Mouse (Mus musculus) embryo, embryonic 11 days (tissue): ENCODE measurements around the gene Rcan1.
"Not testable (repeated sequence)": the region's sequence is repeated elsewhere in the genome, so short reads cannot be mapped to it uniquely, and the experiment has no call there.

Experiments used
- DNase-seq: peaks from one replicate; pipeline ENCODE4 v3.0.0-alpha.2; 2015

The Rcan1 gene

DNA sequence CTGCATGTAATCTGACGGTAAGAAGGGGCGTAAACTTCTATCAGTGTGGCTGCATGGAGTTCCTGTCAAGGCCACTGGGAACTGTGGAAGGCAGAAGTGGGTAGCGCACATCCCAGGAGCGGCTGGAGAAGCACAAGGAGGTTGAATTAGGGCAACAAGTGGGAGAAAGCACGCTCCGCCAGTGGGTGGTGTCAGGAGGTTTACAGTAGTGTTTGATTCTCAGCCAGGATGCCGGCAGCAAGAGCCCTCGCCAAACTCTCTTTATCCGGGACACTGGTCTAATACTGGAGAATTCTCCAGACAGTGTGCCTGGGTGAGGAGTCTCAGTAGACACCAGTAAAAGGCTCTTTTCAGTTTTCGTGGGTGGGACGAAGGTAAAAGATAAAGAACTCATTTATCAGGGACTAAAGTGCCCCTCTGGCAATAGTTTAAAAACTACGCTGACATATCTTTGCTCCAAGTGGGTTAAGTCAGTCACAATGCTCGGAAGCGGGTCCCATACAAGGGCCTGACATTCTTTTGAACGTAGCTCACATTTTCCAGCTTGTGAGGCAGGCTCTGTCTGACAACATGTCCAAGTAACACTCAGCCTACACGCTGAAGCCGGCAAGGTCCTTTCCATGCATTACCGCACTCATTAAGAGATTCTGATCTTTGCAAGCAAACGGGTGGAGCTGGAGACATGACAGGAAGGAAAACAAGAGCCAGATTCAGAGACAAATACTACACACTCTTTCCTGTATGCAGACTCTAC lies 42.3 kb downstream of the Rcan1 start:
- no peak for DNase-seq

DNA sequence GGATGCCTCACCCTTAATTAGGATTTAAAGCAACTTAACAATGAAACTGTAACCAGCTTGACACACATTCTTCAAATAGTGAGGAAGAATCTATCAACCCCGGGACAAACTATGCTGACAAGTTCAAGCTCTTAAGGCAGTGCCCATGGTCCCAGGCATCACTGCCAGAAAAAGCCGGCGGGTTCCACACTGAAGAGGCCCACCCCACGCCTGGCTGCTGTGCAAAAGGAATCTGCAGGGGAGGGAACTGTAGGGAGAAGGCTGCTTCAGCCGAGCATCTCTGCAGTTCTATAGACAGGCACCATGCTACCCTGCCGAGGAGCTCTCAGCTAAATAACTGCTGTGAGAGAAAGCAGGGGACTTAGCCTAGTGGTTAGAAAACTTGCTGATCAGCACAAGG lies 44.0 kb downstream of the Rcan1 start:
- DNase-seq = no peak

DNA sequence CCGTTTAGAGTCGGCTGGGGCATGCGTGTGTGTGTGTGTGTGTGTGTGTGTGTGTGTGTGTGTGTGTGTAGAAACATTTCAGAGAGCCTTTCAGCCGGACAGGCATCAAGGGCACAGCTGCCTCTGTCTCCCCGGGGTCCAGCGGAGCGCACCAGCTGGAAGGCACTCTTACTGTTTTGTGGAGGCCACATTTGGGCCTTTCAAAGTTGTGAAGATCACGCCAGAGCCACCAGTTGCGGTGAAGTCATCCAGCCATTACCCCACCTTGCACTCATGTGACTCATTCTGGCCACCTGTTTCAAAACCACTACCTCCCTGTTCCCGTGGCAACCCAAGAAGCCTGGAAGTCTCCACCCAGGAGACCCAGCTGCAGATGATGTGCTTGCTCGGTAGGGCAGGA lies 44.8 kb downstream of the Rcan1 start:
- DNase-seq = no peak

GRCm38 (mm10) chr16:92423363-92423762 lies 47.3 kb downstream of the Rcan1 start:
- DNase-seq = no peak

GRCm38 (mm10) chr16:92422435-92423362 lies 48.0 kb downstream of the Rcan1 start:
- DNase-seq = no peak

DNA sequence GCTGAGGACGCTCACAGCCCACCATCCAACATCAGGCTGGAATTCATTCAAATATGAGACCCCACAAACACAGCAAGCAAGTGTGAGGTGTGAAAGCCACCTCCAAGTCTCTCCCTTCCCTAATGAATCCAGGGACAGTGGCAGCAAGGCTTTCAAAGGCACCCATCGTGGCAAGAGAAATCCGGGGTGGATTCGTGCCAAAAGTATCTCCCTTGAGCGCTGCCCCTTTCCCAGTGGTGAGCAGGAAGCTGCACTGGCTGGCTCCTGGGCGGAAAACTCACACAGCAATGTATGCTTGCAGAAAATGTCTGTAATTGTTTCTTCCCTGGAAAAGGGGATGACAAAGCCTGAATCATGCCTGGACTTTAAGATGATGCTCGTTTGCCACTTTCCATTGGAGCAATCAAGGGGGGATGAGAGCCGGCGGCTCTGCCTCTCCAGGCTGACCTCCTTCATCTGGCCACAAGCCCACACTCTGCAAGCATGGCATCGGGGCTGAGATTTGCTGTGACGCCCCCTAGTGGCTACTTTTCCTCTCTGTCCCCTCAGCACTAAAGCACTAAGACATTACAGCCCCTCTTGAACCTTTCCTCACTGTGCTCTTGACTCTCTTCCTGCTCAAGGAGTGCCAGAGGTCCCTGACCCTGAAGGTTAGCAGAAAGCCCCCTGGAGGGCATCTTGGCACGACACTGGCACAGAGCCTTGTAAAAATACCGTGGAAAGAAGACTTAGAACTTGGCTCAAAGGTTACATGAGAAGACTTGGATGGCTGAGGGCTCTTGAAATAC lies 49.3 kb downstream of the Rcan1 start:
- DNase-seq = no peak

DNA sequence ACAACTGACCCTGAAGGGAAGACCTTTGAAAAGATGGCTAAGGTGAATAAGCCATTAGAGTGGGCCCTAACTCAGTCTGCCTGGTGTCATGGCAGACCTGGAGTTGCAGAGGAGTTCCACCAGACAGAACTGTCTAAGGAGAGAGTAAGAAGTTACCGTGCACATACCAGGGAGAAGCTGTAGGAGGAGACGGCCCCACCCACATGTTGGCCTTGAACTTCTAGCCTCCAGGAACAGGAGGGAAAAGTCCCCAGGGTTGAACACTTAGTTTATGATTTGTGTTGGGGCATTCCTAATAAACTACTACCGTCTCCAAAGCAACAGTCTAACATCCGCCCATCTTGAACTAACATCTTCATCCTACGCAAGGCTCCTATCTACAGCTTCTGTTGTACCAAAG lies 50.0 kb downstream of the Rcan1 start:
- DNase-seq = no peak

GRCm38 (mm10) chr16:92419099-92419498 lies 51.6 kb downstream of the Rcan1 start:
- DNase-seq = no peak

DNA sequence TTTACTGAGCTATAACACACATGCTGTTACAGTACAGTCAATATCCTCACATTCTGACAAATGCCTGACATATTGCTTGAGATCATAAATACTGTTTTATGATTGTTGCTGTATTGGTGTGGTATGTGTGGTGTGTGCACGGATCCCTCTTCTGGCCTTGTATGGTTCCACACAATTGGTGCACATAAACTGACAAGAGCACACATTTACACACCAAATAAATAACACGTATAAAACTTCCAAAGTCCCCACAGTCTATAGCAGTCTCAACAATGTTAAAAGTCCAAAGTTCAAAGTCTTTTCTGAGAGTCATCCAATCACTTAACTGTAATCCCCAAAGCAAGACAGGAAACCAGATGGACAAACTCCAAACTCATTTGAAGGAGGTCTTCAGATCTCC lies 53.4 kb downstream of the Rcan1 start:
- DNase-seq = no peak

GRCm38 (mm10) chr16:92415702-92416118 lies 55.0 kb downstream of the Rcan1 start:
- DNase-seq = no peak

GRCm38 (mm10) chr16:92415038-92415437 lies 55.6 kb downstream of the Rcan1 start:
- not testable (repeated sequence) for DNase-seq

- DNase-seq = peak; percentile 28
These were observed 57.8 kb downstream of the Rcan1 start for GRCm38 (mm10) chr16:92412888-92413287.

GRCm38 (mm10) chr16:92411981-92412706 lies 58.5 kb downstream of the Rcan1 start:
- DNase-seq = peak; percentile 9

- no peak for DNase-seq
These were observed 60.3 kb downstream of the Rcan1 start for GRCm38 (mm10) chr16:92410344-92410743.

GRCm38 (mm10) chr16:92407883-92408282 lies 62.8 kb downstream of the Rcan1 start:
- DNase-seq = no peak

- no peak for DNase-seq
These were observed 66.5 kb downstream of the Rcan1 start for GRCm38 (mm10) chr16:92404141-92404540.

DNA sequence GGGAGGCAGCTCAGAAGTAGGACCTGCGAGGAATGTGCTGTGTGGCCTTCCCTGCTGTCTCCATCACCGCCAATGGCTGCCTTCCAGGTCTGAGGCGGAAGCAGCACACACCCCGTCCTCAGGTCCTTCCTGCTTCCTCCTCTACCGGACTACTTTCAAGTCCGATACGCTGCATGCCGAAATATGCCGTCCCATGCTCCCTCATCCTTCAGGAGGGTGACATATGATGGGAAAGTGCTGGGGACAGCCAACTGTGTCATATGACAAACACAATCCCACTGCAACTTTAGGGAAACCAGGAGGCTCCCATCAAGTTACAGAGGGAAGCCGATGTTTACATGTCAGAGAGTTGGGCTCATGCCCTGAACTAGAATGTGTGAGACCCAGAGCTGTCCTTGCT lies 67.6 kb downstream of the Rcan1 start:
- no peak for DNase-seq

DNA sequence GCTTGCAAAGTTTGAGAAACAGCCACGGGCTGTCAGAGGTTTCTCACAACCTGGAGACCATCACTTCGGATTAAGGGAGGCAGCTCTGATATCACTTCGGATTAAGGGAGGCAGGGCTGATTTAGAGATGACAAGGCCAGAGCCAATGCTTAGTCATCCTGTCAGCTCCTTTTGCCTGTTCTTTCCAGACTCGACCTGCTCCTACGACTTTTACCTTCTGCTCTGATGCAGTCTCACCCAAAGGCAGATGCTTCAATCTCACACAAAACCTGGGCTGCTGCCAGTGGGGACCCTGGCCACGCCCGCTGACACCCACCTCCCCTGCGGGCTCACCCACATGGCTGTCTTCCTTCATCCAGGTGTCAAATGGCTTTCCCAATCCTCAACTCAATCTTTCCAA lies 68.5 kb downstream of the Rcan1 start:
- DNase-seq = peak; percentile 26

DNA sequence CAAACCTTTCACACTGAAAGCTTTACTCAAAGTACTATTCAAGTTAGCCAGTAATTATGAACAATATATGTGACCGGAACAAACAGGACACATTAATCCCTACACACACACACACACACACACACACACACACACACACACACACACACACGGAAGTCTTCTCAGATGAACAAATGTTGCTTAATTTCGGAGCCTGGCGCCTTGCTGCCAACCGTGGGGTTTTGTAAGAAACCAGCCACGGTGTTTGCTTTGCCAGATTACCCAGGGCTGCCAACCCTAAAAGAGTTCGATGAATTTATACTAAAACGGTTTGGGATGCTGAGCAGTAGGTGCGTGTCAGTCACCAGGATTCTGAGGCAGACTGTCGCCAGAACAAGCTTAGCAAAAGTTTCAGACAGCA lies 69.5 kb downstream of the Rcan1 start:
- no peak for DNase-seq

DNA sequence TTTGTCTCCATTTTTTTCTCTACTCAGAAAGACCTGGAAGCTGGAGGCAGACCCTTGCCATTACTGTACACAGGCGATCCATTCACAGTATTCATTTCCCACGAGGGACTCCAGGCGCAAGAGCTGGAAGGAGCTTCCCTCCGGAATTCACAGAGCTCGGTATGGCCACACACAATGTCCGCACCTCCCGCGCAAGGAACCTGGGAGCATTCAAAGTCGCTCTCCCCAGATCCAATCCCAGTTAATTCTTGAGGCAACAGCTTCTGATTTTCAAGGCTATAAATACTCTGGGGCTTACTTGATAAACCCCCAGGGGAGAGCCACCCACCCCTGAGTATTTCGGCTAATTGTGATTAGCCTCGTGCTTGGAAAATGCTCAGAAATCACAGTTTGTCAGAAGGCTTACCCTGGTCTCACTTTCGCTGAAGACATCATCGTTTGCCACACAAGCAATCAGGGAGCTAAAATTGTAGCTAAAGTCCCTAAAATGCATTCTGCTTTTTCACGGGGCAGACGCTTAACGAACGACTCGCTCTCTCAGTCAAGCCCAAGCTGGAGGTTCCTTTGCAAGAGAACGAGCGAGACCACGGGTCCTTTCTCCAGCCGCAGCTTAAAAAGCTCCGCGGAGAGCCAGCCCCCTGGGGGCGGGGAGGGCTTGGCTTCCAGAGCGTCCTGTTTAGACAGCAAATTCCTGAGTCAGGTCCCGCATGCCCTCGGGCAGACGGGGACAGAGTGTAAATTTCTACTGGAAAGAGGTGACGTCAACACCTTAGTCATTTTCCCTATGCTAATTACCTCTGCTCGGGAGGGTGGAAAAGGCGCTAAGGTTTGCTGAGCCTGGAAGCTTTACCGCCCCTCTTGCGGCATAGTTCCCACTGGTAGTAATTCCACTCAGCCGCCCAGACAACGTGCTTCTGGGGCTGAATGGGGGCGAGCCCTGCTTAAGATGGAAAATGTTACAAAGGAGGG lies 70.9 kb downstream of the Rcan1 start:
- peak; percentile 93 for DNase-seq

DNA sequence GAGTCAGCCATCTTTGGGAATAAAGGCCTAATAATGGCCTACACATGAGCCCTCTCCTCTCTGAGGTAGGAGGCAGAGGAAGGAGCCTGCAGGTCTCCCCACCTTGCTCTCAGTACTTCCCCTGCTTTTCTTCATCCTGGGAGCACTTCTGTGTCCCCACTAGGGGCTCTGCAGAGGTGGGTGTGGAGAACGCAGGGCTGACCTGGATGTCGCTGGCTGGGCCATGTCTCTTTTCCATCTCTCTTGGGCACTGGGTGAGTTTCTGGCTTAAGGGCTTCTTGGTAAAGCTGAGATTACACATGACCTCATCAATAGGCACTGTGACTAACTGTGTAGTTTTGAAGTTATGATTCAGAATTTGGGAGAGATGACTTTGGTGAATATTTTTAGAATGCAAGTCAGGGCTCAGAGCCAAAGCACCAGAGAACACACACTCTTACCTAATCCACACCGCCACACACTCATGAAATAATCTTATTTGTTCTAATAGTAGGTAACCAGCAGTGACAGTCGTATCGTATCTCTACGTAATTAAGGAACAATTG lies 72.0 kb downstream of the Rcan1 start:
- DNase-seq = peak; percentile 21
